In the genomic region with DNA sequence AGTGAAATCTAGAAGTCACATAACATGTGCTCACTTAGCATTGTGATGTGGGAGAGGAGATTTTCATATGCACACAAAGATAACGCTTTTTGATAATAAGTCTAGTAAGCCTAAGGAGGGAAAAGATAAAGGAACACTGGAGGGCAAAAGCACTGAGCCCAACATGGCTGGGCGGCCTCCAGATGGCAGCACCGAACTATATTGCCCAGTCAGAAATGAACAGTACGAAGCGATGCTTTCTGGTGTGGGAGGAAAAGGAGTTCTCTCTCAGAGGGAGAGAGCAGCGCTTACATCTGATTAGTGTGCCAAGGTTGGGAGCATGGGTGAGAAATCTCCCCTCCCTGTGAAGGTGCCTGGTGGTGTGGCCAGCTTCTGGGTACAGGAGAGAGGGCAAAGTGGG, we compare ENCODE assay signal across 9 mouse cellular contexts. TPM values are rescaled to one million over a fixed set of nuclear protein-coding genes. Genes with fewer than 3 reads are reported as not detected.
DNase-seq lines count a peak whose midpoint lies in the region; ATAC-seq and TF ChIP-seq lines count a peak whose summit lies in the region.
"Had no signal": no experiment of that assay in that cellular context is flagged by ENCODE, and none has a peak within 500 bp of the region (broad histone marks: within the 10 kb centered on the region; RNA-seq: fewer than 3 reads in every experiment).

No protein-coding gene starts in this region.

- no peak overlapping the region for H3K4me2 ChIP-seq in forebrain, embryonic 13.5 days

- WGBS in forebrain, embryonic 13.5 days, result 65% methylated on average over 6 of the region's 6 CpGs
- WGBS in forebrain, embryonic 10.5 days, result 72% methylated on average over 6 of the region's 6 CpGs
- 47% methylated on average over 6 of the region's 6 CpGs for WGBS in kidney, adult 2 months

- no peak overlapping the region for H3K9ac ChIP-seq in forebrain, embryonic 13.5 days

- H3K36me3 ChIP-seq in forebrain, embryonic 13.5 days (ENCODE audit: poor library complexity, severe bottlenecking), result peaks cover 95% of the 10 kb centered on the region
- peaks cover 98% of the 10 kb centered on the region for H3K36me3 ChIP-seq in forebrain, embryonic 10.5 days (replicated peaks)
- peaks cover 2% of the 10 kb centered on the region; the same call in 1 of the 2 replicates for H3K36me3 ChIP-seq in testis, adult 2 months (ENCODE audit: control insufficient read depth, insufficient read depth, low read length)
- H3K36me3 ChIP-seq in kidney, adult 2 months (ENCODE audit: control insufficient read depth, insufficient read depth, low read length), result no peaks in the 10 kb centered on the region; the same call in 1 of the 2 replicates

- peak; percentile 67 for ATAC-seq in forebrain, embryonic 13.5 days
- ATAC-seq in megakaryocyte, adult 5-6 weeks (ENCODE audit: poor library complexity, severe bottlenecking), result no peak

- no peak for DNase-seq in forebrain, embryonic 10.5 days (ENCODE audit: extremely low spot score, low spot score)
- DNase-seq in testis, postnatal 14 days (ENCODE audit: low spot score), result no peak
- DNase-seq in embryo, embryonic 10.5 days (ENCODE audit: low spot score), result peak; percentile 60
- DNase-seq in kidney, adult 2 months, result peak; percentile 62
- peak; percentile 11 for DNase-seq in lung, postnatal 25 days (ENCODE audit: low spot score)

- TF ChIP-seq POLR2A in testis, adult 2 months (IDR thresholded peaks at IDR 0.05; ENCODE audit: control insufficient read depth, low read depth, low read length), result no peak
- no peak for TF ChIP-seq POLR2A in kidney, adult 2 months (IDR thresholded peaks at IDR 0.05; ENCODE audit: low read depth, low read length)

- TF ChIP-seq CTCF in testis, adult 2 months (IDR thresholded peaks at IDR 0.05; ENCODE audit: control insufficient read depth, insufficient read depth, insufficient replicate concordance, low read depth, low read length), result peak; percentile 31; the same call in 1 of the 2 replicates
- TF ChIP-seq CTCF in kidney, adult 2 months (conservative IDR thresholded peaks at IDR 0.05; ENCODE audit: insufficient read depth, insufficient read length, low read depth, low read length), result peak; percentile 70

- no peaks in the 10 kb centered on the region for H3K27me3 ChIP-seq in forebrain, embryonic 13.5 days
- no peaks in the 10 kb centered on the region for H3K27me3 ChIP-seq in forebrain, embryonic 10.5 days (ENCODE audit: poor library complexity, severe bottlenecking)
- no peaks in the 10 kb centered on the region for H3K27me3 ChIP-seq in testis, adult 2 months (ENCODE audit: control insufficient read depth, insufficient read depth, low read length)
- no peaks in the 10 kb centered on the region for H3K27me3 ChIP-seq in kidney, adult 2 months (replicated peaks; ENCODE audit: control insufficient read depth, insufficient read depth, low read length)
- H3K27me3 ChIP-seq: megakaryocyte, embryonic 14.5 days had no signal

- H3K4me3 ChIP-seq in forebrain, embryonic 13.5 days, result no peak overlapping the region
- H3K4me3 ChIP-seq in forebrain, embryonic 10.5 days, result no peak overlapping the region
- no peak overlapping the region for H3K4me3 ChIP-seq in testis, adult 2 months (ENCODE audit: control insufficient read depth, low read depth, low read length)
- H3K4me3 ChIP-seq in kidney, adult 2 months (ENCODE audit: insufficient read depth, low read depth, low read length), result no peak overlapping the region
- H3K4me3 ChIP-seq: megakaryocyte, embryonic 14.5 days had no signal

- H3K4me1 ChIP-seq in forebrain, embryonic 13.5 days, result no peaks in the 10 kb centered on the region
- H3K4me1 ChIP-seq in forebrain, embryonic 10.5 days, result no peaks in the 10 kb centered on the region
- H3K4me1 ChIP-seq in testis, adult 2 months (ENCODE audit: control insufficient read depth, insufficient read depth, low read length), result peaks cover 12% of the 10 kb centered on the region; the same call in 1 of the 2 replicates
- H3K4me1 ChIP-seq in kidney, adult 2 months (ENCODE audit: control insufficient read depth, insufficient read depth, low read length), result peaks cover 16% of the 10 kb centered on the region

- H3K27ac ChIP-seq in forebrain, embryonic 13.5 days, result no peak overlapping the region
- no peak overlapping the region for H3K27ac ChIP-seq in forebrain, embryonic 10.5 days
- H3K27ac ChIP-seq in testis, adult 2 months (ENCODE audit: control insufficient read depth, insufficient read depth, low read depth, low read length), result no peak overlapping the region
- H3K27ac ChIP-seq in kidney, adult 2 months (ENCODE audit: insufficient read depth, low read depth, low read length), result no peak overlapping the region

- H3K9me3 ChIP-seq in forebrain, embryonic 13.5 days (replicated peaks), result no peaks in the 10 kb centered on the region
- no peaks in the 10 kb centered on the region for H3K9me3 ChIP-seq in forebrain, embryonic 10.5 days
- H3K9me3 ChIP-seq: megakaryocyte, embryonic 14.5 days had no signal

RNA-seq across cellular contexts. Expression of gene Proser1, which starts 12.4 kb away (rescaled TPM):
- polyA plus RNA-seq in forebrain, embryonic 13.5 days (2015; fragmentation: Nextera tagmentation; extraction: Ambion mirVana), result 28.8 and 32.9 TPM in 2 replicates
- polyA plus RNA-seq in forebrain, embryonic 10.5 days (2016; fragmentation: Nextera tagmentation; extraction: Ambion mirVana), result 20.3 and 22.0 TPM in 2 replicates
- 5.7 and 7.0 TPM in 2 replicates for polyA plus RNA-seq in testis, adult 2 months (2012; rRNA removed)
- 14.8 and 15.3 TPM in 2 replicates for polyA plus RNA-seq in kidney, adult 2 months (2012; rRNA removed)
- total RNA-seq in megakaryocyte, adult 5-6 weeks (2015), result 20.8 and 23.8 TPM in 2 replicates
- total RNA-seq in megakaryocyte, adult 5-6 weeks (2017), result 4.2 and 5.9 TPM in 2 replicates

RNA-seq across cellular contexts. Expression of gene Stoml3, which starts 12.6 kb away (rescaled TPM):
- polyA plus RNA-seq in forebrain, embryonic 13.5 days (2015; fragmentation: Nextera tagmentation; extraction: Ambion mirVana), result not detected in 2 replicates
- not detected in 2 replicates for polyA plus RNA-seq in forebrain, embryonic 10.5 days (2016; fragmentation: Nextera tagmentation; extraction: Ambion mirVana)
- polyA plus RNA-seq in testis, adult 2 months (2012; rRNA removed), result not detected in 2 replicates
- 0.03 TPM in 1 of 2 replicates, not detected in the other for polyA plus RNA-seq in kidney, adult 2 months (2012; rRNA removed)
- not detected in 2 replicates for total RNA-seq in megakaryocyte, adult 5-6 weeks (2015)
- total RNA-seq in megakaryocyte, adult 5-6 weeks (2017), result not detected in 2 replicates

RNA-seq across cellular contexts. Expression of gene Nhlrc3, which starts 12.8 kb away (rescaled TPM):
- 7.2 and 9.7 TPM in 2 replicates for polyA plus RNA-seq in forebrain, embryonic 13.5 days (2015; fragmentation: Nextera tagmentation; extraction: Ambion mirVana)
- polyA plus RNA-seq in forebrain, embryonic 10.5 days (2016; fragmentation: Nextera tagmentation; extraction: Ambion mirVana), result 9.8 and 10.3 TPM in 2 replicates
- 2.7 and 3.5 TPM in 2 replicates for polyA plus RNA-seq in testis, adult 2 months (2012; rRNA removed)
- 9.7 and 10.6 TPM in 2 replicates for polyA plus RNA-seq in kidney, adult 2 months (2012; rRNA removed)
- 8.5 and 8.7 TPM in 2 replicates for total RNA-seq in megakaryocyte, adult 5-6 weeks (2015)
- 13.4 and 14.1 TPM in 2 replicates for total RNA-seq in megakaryocyte, adult 5-6 weeks (2017)

Comparison
In these comparisons a context has a peak if more than half of its experiments do, and no peak if none do; other contexts are left out.
1. DNase-seq: peak in embryo, embryonic 10.5 days (single experiment), kidney, adult 2 months (single experiment) and lung, postnatal 25 days (single experiment); none in forebrain, embryonic 10.5 days (single experiment) and testis, postnatal 14 days (single experiment).